ENCODE assay signal across 7 mouse cellular contexts in the genomic region with DNA sequence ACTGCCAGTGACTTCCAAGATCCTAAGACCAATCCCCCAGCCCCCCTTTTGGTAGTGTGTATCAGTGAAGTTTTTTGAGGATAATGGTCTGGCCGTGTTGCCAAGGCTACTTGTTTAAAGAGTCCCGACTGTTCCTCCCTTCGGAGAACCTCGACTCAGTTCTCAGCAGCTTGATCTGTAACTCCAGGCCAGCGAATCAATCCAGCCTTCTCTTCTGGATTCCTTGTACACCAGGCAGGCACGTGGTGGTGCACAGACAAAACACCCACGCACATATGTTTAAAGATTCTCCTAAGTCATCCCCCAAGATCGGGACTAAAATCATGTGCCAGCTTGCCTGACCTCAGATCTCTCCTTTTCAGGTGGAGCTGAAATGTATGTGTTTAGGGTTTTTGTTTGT. TPM values are rescaled to one million over a fixed set of nuclear protein-coding genes. Genes with fewer than 3 reads are reported as not detected.
DNase-seq lines count a peak whose midpoint lies in the region; ATAC-seq lines count a peak whose summit lies in the region.
"Not testable (repeated sequence)": the region's sequence is repeated elsewhere in the genome, so short reads cannot be mapped to it uniquely, and the experiment has no call there.

No protein-coding gene starts in this region.

- not testable (repeated sequence) for ATAC-seq in forebrain, embryonic 15.5 days (replicated peaks); hindbrain, embryonic 12.5 days (ENCODE audit: low FRiP score); kidney, embryonic 16.5 days (ENCODE audit: low FRiP score, low TSS enrichment); liver, embryonic 11.5 days (replicated peaks; ENCODE audit: low FRiP score); midbrain, embryonic 11.5 days (ENCODE audit: low FRiP score); neural tube, embryonic 15.5 days (ENCODE audit: low FRiP score)

- H3K4me2 ChIP-seq in forebrain, embryonic 15.5 days (replicated peaks), result peak overlapping the region; percentile 87
- peak overlapping the region; percentile 98 for H3K4me2 ChIP-seq in hindbrain, embryonic 12.5 days (replicated peaks)
- H3K4me2 ChIP-seq in kidney, embryonic 16.5 days (replicated peaks; ENCODE audit: low read depth, low read length), result peak overlapping the region; percentile 92
- H3K4me2 ChIP-seq in liver, embryonic 11.5 days, result peak overlapping the region; percentile 98
- peak overlapping the region; percentile 97 for H3K4me2 ChIP-seq in midbrain, embryonic 11.5 days
- peak overlapping the region; percentile 75 for H3K4me2 ChIP-seq in neural tube, embryonic 15.5 days

- H3K36me3 ChIP-seq in embryonic facial prominence, embryonic 10.5 days (replicated peaks), result peaks cover 45% of the 10 kb centered on the region
- H3K36me3 ChIP-seq in forebrain, embryonic 15.5 days, result peaks cover 26% of the 10 kb centered on the region
- peaks cover 26% of the 10 kb centered on the region for H3K36me3 ChIP-seq in hindbrain, embryonic 12.5 days
- H3K36me3 ChIP-seq in kidney, embryonic 16.5 days (ENCODE audit: insufficient read depth, low read length), result peaks cover 12% of the 10 kb centered on the region; the same call in 1 of the 2 replicates
- peaks cover 11% of the 10 kb centered on the region for H3K36me3 ChIP-seq in liver, embryonic 11.5 days (ENCODE audit: control insufficient read depth, insufficient read depth, low read length)
- not testable (repeated sequence) for H3K36me3 ChIP-seq in midbrain, embryonic 11.5 days (ENCODE audit: control insufficient read depth, insufficient read depth, low read length)
- H3K36me3 ChIP-seq in neural tube, embryonic 15.5 days, result peaks cover 28% of the 10 kb centered on the region

- H3K9ac ChIP-seq in forebrain, embryonic 15.5 days (replicated peaks); kidney, embryonic 16.5 days (replicated peaks; ENCODE audit: low read length); liver, embryonic 11.5 days (ENCODE audit: low read depth, low read length); midbrain, embryonic 11.5 days (ENCODE audit: low read length): not testable (repeated sequence)
- H3K9ac ChIP-seq in hindbrain, embryonic 12.5 days, result peak overlapping the region; percentile 94; the same call in 1 of the 2 replicates
- H3K9ac ChIP-seq in neural tube, embryonic 15.5 days (replicated peaks), result peak overlapping the region; percentile 81; the same call in 1 of the 2 replicates

- H3K9me3 ChIP-seq in embryonic facial prominence, embryonic 10.5 days; forebrain, embryonic 15.5 days; hindbrain, embryonic 12.5 days (replicated peaks); kidney, embryonic 16.5 days (ENCODE audit: low read length); liver, embryonic 11.5 days (ENCODE audit: control insufficient read depth, low read length); midbrain, embryonic 11.5 days (ENCODE audit: control insufficient read depth, low read length); neural tube, embryonic 15.5 days (replicated peaks): not testable (repeated sequence)

- peaks cover 29% of the 10 kb centered on the region for H3K4me1 ChIP-seq in embryonic facial prominence, embryonic 10.5 days
- H3K4me1 ChIP-seq in forebrain, embryonic 15.5 days, result peaks cover 32% of the 10 kb centered on the region
- peaks cover 29% of the 10 kb centered on the region for H3K4me1 ChIP-seq in hindbrain, embryonic 12.5 days
- peaks cover 22% of the 10 kb centered on the region for H3K4me1 ChIP-seq in kidney, embryonic 16.5 days (ENCODE audit: insufficient read depth, low read length)
- H3K4me1 ChIP-seq in liver, embryonic 11.5 days (replicated peaks; ENCODE audit: control insufficient read depth, insufficient read depth, low read length), result peaks cover 16% of the 10 kb centered on the region
- H3K4me1 ChIP-seq in midbrain, embryonic 11.5 days (ENCODE audit: control insufficient read depth, insufficient read depth, low read length), result peaks cover 12% of the 10 kb centered on the region
- H3K4me1 ChIP-seq in neural tube, embryonic 15.5 days, result peaks cover 36% of the 10 kb centered on the region

- peak overlapping the region; percentile 91 for H3K4me3 ChIP-seq in embryonic facial prominence, embryonic 10.5 days
- peak overlapping the region; percentile 100 for H3K4me3 ChIP-seq in forebrain, embryonic 15.5 days
- not testable (repeated sequence) for H3K4me3 ChIP-seq in hindbrain, embryonic 12.5 days; midbrain, embryonic 11.5 days (ENCODE audit: low read depth, low read length)
- peak overlapping the region; percentile 92; the same call in 1 of the 2 replicates for H3K4me3 ChIP-seq in kidney, embryonic 16.5 days (ENCODE audit: low read length)
- H3K4me3 ChIP-seq in liver, embryonic 11.5 days (ENCODE audit: low read depth, low read length), result peak overlapping the region; percentile 97
- peak overlapping the region; percentile 74 for H3K4me3 ChIP-seq in neural tube, embryonic 15.5 days (replicated peaks)

- not testable (repeated sequence) for H3K27me3 ChIP-seq in embryonic facial prominence, embryonic 10.5 days (replicated peaks; ENCODE audit: low read depth, poor library complexity, severe bottlenecking); forebrain, embryonic 15.5 days; hindbrain, embryonic 12.5 days; kidney, embryonic 16.5 days (ENCODE audit: insufficient read depth, low read length); liver, embryonic 11.5 days (replicated peaks; ENCODE audit: control insufficient read depth, insufficient read depth, low read length); midbrain, embryonic 11.5 days (ENCODE audit: control insufficient read depth, insufficient read depth, low read length); neural tube, embryonic 15.5 days (replicated peaks)

- not testable (repeated sequence) for DNase-seq in embryonic facial prominence, embryonic 10.5 days (ENCODE audit: low spot score); liver, embryonic 11.5 days (ENCODE audit: low spot score); midbrain, embryonic 11.5 days (ENCODE audit: low spot score, missing footprints)

- WGBS in embryonic facial prominence, embryonic 10.5 days, result 91% methylated on average over 8 of the region's 8 CpGs
- 90% methylated on average over 8 of the region's 8 CpGs for WGBS in forebrain, embryonic 15.5 days
- WGBS in hindbrain, embryonic 12.5 days, result 90% methylated on average over 8 of the region's 8 CpGs
- WGBS in kidney, embryonic 16.5 days, result 88% methylated on average over 8 of the region's 8 CpGs
- WGBS in liver, embryonic 11.5 days, result 86% methylated on average over 8 of the region's 8 CpGs
- WGBS in midbrain, embryonic 11.5 days, result 92% methylated on average over 8 of the region's 8 CpGs
- 89% methylated on average over 8 of the region's 8 CpGs for WGBS in neural tube, embryonic 15.5 days

- not testable (repeated sequence) for H3K27ac ChIP-seq in embryonic facial prominence, embryonic 10.5 days (replicated peaks); forebrain, embryonic 15.5 days (replicated peaks); hindbrain, embryonic 12.5 days; kidney, embryonic 16.5 days (ENCODE audit: low read length); liver, embryonic 11.5 days (ENCODE audit: low read depth, low read length); midbrain, embryonic 11.5 days (ENCODE audit: low read depth, low read length); neural tube, embryonic 15.5 days (replicated peaks)

RNA-seq across cellular contexts. Expression of a gene that starts 1.7 kb away (rescaled TPM):
- 19.0 and 21.2 TPM in 2 replicates for polyA plus RNA-seq in embryonic facial prominence, embryonic 10.5 days (2016; fragmentation: Nextera tagmentation; extraction: Ambion mirVana)
- 23.1 and 23.7 TPM in 2 replicates for polyA plus RNA-seq in forebrain, embryonic 15.5 days (2015; fragmentation: Nextera tagmentation; extraction: Ambion mirVana)
- 19.4 and 21.5 TPM in 2 replicates for polyA plus RNA-seq in hindbrain, embryonic 12.5 days (2016; fragmentation: Nextera tagmentation; extraction: Ambion mirVana)
- 40.1 and 43.8 TPM in 2 replicates for polyA plus RNA-seq in kidney, embryonic 16.5 days (2015; fragmentation: Nextera tagmentation; extraction: Ambion mirVana)
- 15.5 and 16.5 TPM in 2 replicates for polyA plus RNA-seq in liver, embryonic 11.5 days (2014; fragmentation: Nextera tagmentation; extraction: Ambion mirVana)
- polyA plus RNA-seq in midbrain, embryonic 11.5 days (2014; fragmentation: Nextera tagmentation; extraction: Ambion mirVana), result 14.8 and 15.1 TPM in 2 replicates
- 24.5 and 27.0 TPM in 2 replicates for polyA plus RNA-seq in neural tube, embryonic 15.5 days (2015; fragmentation: Nextera tagmentation; extraction: Ambion mirVana)

RNA-seq across cellular contexts. Expression of a gene that starts 1.8 kb away (rescaled TPM):
- polyA plus RNA-seq in embryonic facial prominence, embryonic 10.5 days (2016; fragmentation: Nextera tagmentation; extraction: Ambion mirVana), result 32.0 and 32.7 TPM in 2 replicates
- polyA plus RNA-seq in forebrain, embryonic 15.5 days (2015; fragmentation: Nextera tagmentation; extraction: Ambion mirVana), result 58.8 and 61.2 TPM in 2 replicates
- polyA plus RNA-seq in hindbrain, embryonic 12.5 days (2016; fragmentation: Nextera tagmentation; extraction: Ambion mirVana), result 56.5 and 61.0 TPM in 2 replicates
- 29.3 and 30.7 TPM in 2 replicates for polyA plus RNA-seq in kidney, embryonic 16.5 days (2015; fragmentation: Nextera tagmentation; extraction: Ambion mirVana)
- 35.2 and 41.5 TPM in 2 replicates for polyA plus RNA-seq in liver, embryonic 11.5 days (2014; fragmentation: Nextera tagmentation; extraction: Ambion mirVana)
- polyA plus RNA-seq in midbrain, embryonic 11.5 days (2014; fragmentation: Nextera tagmentation; extraction: Ambion mirVana), result 57.9 and 59.9 TPM in 2 replicates
- 51.1 and 54.4 TPM in 2 replicates for polyA plus RNA-seq in neural tube, embryonic 15.5 days (2015; fragmentation: Nextera tagmentation; extraction: Ambion mirVana)

RNA-seq across cellular contexts. Expression of a gene that starts 21.6 kb away (rescaled TPM):
- 157 and 165 TPM in 2 replicates for polyA plus RNA-seq in embryonic facial prominence, embryonic 10.5 days (2016; fragmentation: Nextera tagmentation; extraction: Ambion mirVana)
- polyA plus RNA-seq in forebrain, embryonic 15.5 days (2015; fragmentation: Nextera tagmentation; extraction: Ambion mirVana), result 159 and 169 TPM in 2 replicates
- 173 and 181 TPM in 2 replicates for polyA plus RNA-seq in hindbrain, embryonic 12.5 days (2016; fragmentation: Nextera tagmentation; extraction: Ambion mirVana)
- 91.2 and 104 TPM in 2 replicates for polyA plus RNA-seq in kidney, embryonic 16.5 days (2015; fragmentation: Nextera tagmentation; extraction: Ambion mirVana)
- polyA plus RNA-seq in liver, embryonic 11.5 days (2014; fragmentation: Nextera tagmentation; extraction: Ambion mirVana), result 86.1 and 86.6 TPM in 2 replicates
- 126 and 136 TPM in 2 replicates for polyA plus RNA-seq in midbrain, embryonic 11.5 days (2014; fragmentation: Nextera tagmentation; extraction: Ambion mirVana)
- polyA plus RNA-seq in neural tube, embryonic 15.5 days (2015; fragmentation: Nextera tagmentation; extraction: Ambion mirVana), result 110 and 111 TPM in 2 replicates

RNA-seq across cellular contexts. Expression of a gene that starts 47.7 kb away (rescaled TPM):
- 73.1 and 84.1 TPM in 2 replicates for polyA plus RNA-seq in embryonic facial prominence, embryonic 10.5 days (2016; fragmentation: Nextera tagmentation; extraction: Ambion mirVana)
- 37.3 and 46.0 TPM in 2 replicates for polyA plus RNA-seq in forebrain, embryonic 15.5 days (2015; fragmentation: Nextera tagmentation; extraction: Ambion mirVana)
- polyA plus RNA-seq in hindbrain, embryonic 12.5 days (2016; fragmentation: Nextera tagmentation; extraction: Ambion mirVana), result 76.7 and 77.9 TPM in 2 replicates
- 27.1 and 32.1 TPM in 2 replicates for polyA plus RNA-seq in kidney, embryonic 16.5 days (2015; fragmentation: Nextera tagmentation; extraction: Ambion mirVana)
- polyA plus RNA-seq in liver, embryonic 11.5 days (2014; fragmentation: Nextera tagmentation; extraction: Ambion mirVana), result 54.9 TPM in 2 replicates
- polyA plus RNA-seq in midbrain, embryonic 11.5 days (2014; fragmentation: Nextera tagmentation; extraction: Ambion mirVana), result 53.4 and 63.1 TPM in 2 replicates
- 33.7 and 36.1 TPM in 2 replicates for polyA plus RNA-seq in neural tube, embryonic 15.5 days (2015; fragmentation: Nextera tagmentation; extraction: Ambion mirVana)
